Mouse (Mus musculus) liver, postnatal 0 days (tissue): ENCODE results near the gene C1rl.

Experiments used
- CTCF ChIP-seq: sonication (generic); IDR thresholded peaks from 2 replicates; pipeline ENCODE4 v1.5.1; 2016; ENCODE audit warnings: antibody characterized with exemption, low read depth
- EP300 ChIP-seq: IDR thresholded peaks from 2 replicates; pipeline ENCODE4 v1.6.1; 2016; ENCODE audit warnings: antibody characterized with exemption, low read depth, mild to moderate bottlenecking

DNA sequence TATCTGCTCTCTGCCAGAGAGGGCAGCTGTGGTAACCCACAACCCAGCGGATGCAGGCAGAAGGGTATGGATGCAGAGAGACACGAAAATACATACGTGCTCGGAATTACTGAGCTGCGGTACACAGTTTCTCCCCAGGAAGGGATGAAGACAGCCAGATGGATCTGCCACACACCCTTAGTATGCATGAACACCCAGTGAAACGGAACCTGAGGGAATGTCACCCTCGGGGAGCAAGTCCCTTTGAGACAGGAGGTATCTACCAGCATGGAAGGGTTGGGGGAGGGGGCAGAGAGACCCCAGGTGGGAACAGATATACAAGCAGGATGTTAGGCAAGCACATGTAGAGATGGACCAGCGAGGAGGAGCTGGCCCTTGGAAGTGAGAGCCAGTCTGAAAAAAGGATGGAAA, 29.0 kb upstream of the C1rl start:
- no peak for TF ChIP-seq CTCF
- no peak for TF ChIP-seq EP300
